Mouse (Mus musculus): Measurements from ENCODE around the gene Sgsm1. TPM values are rescaled to one million over a fixed set of nuclear protein-coding genes. Genes with fewer than 3 reads are reported as not detected.

Sgsm1 gene
- total and polyA plus RNA-seq, 3 experiments, result 0.05 TPM; not detected in 2

GRCm38 (mm10) chr5:113196916-113197794 lies 113.4 kb downstream of the Sgsm1 start:
- DNase-seq (ENCODE audit: low spot score) (no peak), ATAC-seq (ENCODE audit: extremely low read depth, insufficient number of reproducible peaks, low FRiP score, poor library complexity, severe bottlenecking) (no peak)
- Histone ChIP-seq H3K36me3 (replicated peaks) (no peaks in the 10 kb centered on the region), H3K4me1 (ENCODE audit: insufficient read depth, low read depth, low read length) (no peaks in the 10 kb centered on the region), H3K27me3 (ENCODE audit: insufficient read depth, low read length) (no peaks in the 10 kb centered on the region; the same call in 1 of the 2 replicates), H3K9me3 (replicated peaks) (peaks cover 88% of the 10 kb centered on the region), H3K4me3 (ENCODE audit: low read depth, low read length) (no peak overlapping the region)
- no peak for TF ChIP-seq POLR2AphosphoS5 (IDR thresholded peaks at IDR 0.05; ENCODE audit: insufficient replicate concordance, low read depth, low read length)
- TF ChIP-seq GATA1 (IDR thresholded peaks at IDR 0.05; ENCODE audit: borderline replicate concordance, low read length), result no peak
- no peak for TF ChIP-seq CTCF (IDR thresholded peaks at IDR 0.05; ENCODE audit: low read depth, low read length)
- TF ChIP-seq GATA2 (IDR thresholded peaks at IDR 0.05; ENCODE audit: borderline replicate concordance, low read depth, low read length), result no peak
- TF ChIP-seq TAL1 (conservative IDR thresholded peaks at IDR 0.05; ENCODE audit: low read depth, low read length), result no peak

GRCm38 (mm10) chr5:113195907-113196306 lies 114.7 kb downstream of the Sgsm1 start:
- Histone ChIP-seq H3K4me1 (ENCODE audit: insufficient read depth, low read depth, low read length) (no peaks in the 10 kb centered on the region), H3K9me3 (replicated peaks) (peaks cover 93% of the 10 kb centered on the region), H3K36me3 (replicated peaks) (no peaks in the 10 kb centered on the region), H3K4me3 (ENCODE audit: low read depth, low read length) (no peak overlapping the region), H3K27me3 (ENCODE audit: insufficient read depth, low read length) (peaks cover 3% of the 10 kb centered on the region; the same call in 1 of the 2 replicates)
- DNase-seq (ENCODE audit: low spot score), result no peak
- no peak for TF ChIP-seq GATA1 (IDR thresholded peaks at IDR 0.05; ENCODE audit: borderline replicate concordance, low read length)
- no peak for TF ChIP-seq TAL1 (conservative IDR thresholded peaks at IDR 0.05; ENCODE audit: low read depth, low read length)
- no peak for TF ChIP-seq POLR2AphosphoS5 (IDR thresholded peaks at IDR 0.05; ENCODE audit: insufficient replicate concordance, low read depth, low read length)
- TF ChIP-seq GATA2 (IDR thresholded peaks at IDR 0.05; ENCODE audit: borderline replicate concordance, low read depth, low read length), result no peak
- TF ChIP-seq CTCF (IDR thresholded peaks at IDR 0.05; ENCODE audit: low read depth, low read length), result no peak
- ATAC-seq (ENCODE audit: extremely low read depth, insufficient number of reproducible peaks, low FRiP score, poor library complexity, severe bottlenecking), result no peak

GRCm38 (mm10) chr5:113195451-113195850 lies 115.1 kb downstream of the Sgsm1 start:
- Histone ChIP-seq H3K27me3 (ENCODE audit: insufficient read depth, low read length) (peaks cover 3% of the 10 kb centered on the region; the same call in 1 of the 2 replicates), H3K36me3 (replicated peaks) (no peaks in the 10 kb centered on the region), H3K4me1 (ENCODE audit: insufficient read depth, low read depth, low read length) (no peaks in the 10 kb centered on the region), H3K9me3 (replicated peaks) (peaks cover 94% of the 10 kb centered on the region), H3K4me3 (ENCODE audit: low read depth, low read length) (no peak overlapping the region)
- no peak for ATAC-seq (ENCODE audit: extremely low read depth, insufficient number of reproducible peaks, low FRiP score, poor library complexity, severe bottlenecking)
- DNase-seq (ENCODE audit: low spot score), result no peak
- TF ChIP-seq CTCF (IDR thresholded peaks at IDR 0.05; ENCODE audit: low read depth, low read length), result no peak
- TF ChIP-seq GATA1 (IDR thresholded peaks at IDR 0.05; ENCODE audit: borderline replicate concordance, low read length), result no peak

GRCm38 (mm10) chr5:113193762-113194161 lies 116.8 kb downstream of the Sgsm1 start:
- DNase-seq (ENCODE audit: low spot score) (no peak), ATAC-seq (ENCODE audit: extremely low read depth, insufficient number of reproducible peaks, low FRiP score, poor library complexity, severe bottlenecking) (no peak)
- Histone ChIP-seq H3K4me1 (ENCODE audit: insufficient read depth, low read depth, low read length) (no peaks in the 10 kb centered on the region), H3K9me3 (replicated peaks) (peaks cover 97% of the 10 kb centered on the region), H3K4me3 (ENCODE audit: low read depth, low read length) (peak overlapping the region; percentile 27; the same call in 1 of the 2 replicates), H3K36me3 (replicated peaks) (no peaks in the 10 kb centered on the region), H3K27me3 (ENCODE audit: insufficient read depth, low read length) (peaks cover 3% of the 10 kb centered on the region; the same call in 1 of the 2 replicates)
- TF ChIP-seq POLR2AphosphoS5 (IDR thresholded peaks at IDR 0.05; ENCODE audit: insufficient replicate concordance, low read depth, low read length), result no peak
- TF ChIP-seq GATA1 (IDR thresholded peaks at IDR 0.05; ENCODE audit: borderline replicate concordance, low read length), result no peak
- no peak for TF ChIP-seq TAL1 (conservative IDR thresholded peaks at IDR 0.05; ENCODE audit: low read depth, low read length)
- no peak for TF ChIP-seq GATA2 (IDR thresholded peaks at IDR 0.05; ENCODE audit: borderline replicate concordance, low read depth, low read length)
- TF ChIP-seq CTCF (IDR thresholded peaks at IDR 0.05; ENCODE audit: low read depth, low read length), result no peak

Other genes with a start within 250 kb of the Sgsm1 start
- not detected in 2 replicates for gene Crybb2, start 240.7 kb downstream of the Sgsm1 start, total RNA-seq (2014; fragmentation: Nextera tagmentation)
- 0.29 TPM in 1 of 2 replicates, not detected in the other for gene Crybb2, start 240.7 kb downstream of the Sgsm1 start, total RNA-seq (2017)
- gene Crybb2, start 240.7 kb downstream of the Sgsm1 start, polyA plus RNA-seq (2012), result not detected in 2 replicates
- gene Crybb3, start 229.2 kb downstream of the Sgsm1 start, total RNA-seq (2014; fragmentation: Nextera tagmentation), result not detected in 2 replicates
- gene Crybb3, start 229.2 kb downstream of the Sgsm1 start, total RNA-seq (2017), result not detected in 2 replicates
- not detected in 2 replicates for gene Crybb3, start 229.2 kb downstream of the Sgsm1 start, polyA plus RNA-seq (2012)
- gene 2900026A02Rik, start 89.5 kb downstream of the Sgsm1 start, total RNA-seq (2014; fragmentation: Nextera tagmentation), result not detected in 2 replicates
- gene 2900026A02Rik, start 89.5 kb downstream of the Sgsm1 start, total RNA-seq (2017), result 0.05 and 0.06 TPM in 2 replicates
- not detected in 2 replicates for gene 2900026A02Rik, start 89.5 kb downstream of the Sgsm1 start, polyA plus RNA-seq (2012)
- gene Tmem211, start 83.9 kb downstream of the Sgsm1 start, total RNA-seq (2014; fragmentation: Nextera tagmentation), result not detected in 2 replicates
- not detected in 2 replicates for gene Tmem211, start 83.9 kb downstream of the Sgsm1 start, total RNA-seq (2017)
- not detected in 2 replicates for gene Tmem211, start 83.9 kb downstream of the Sgsm1 start, polyA plus RNA-seq (2012)
- not detected in 2 replicates for gene Aym1, start 46.5 kb upstream of the Sgsm1 start, total RNA-seq (2014; fragmentation: Nextera tagmentation)
- gene Aym1, start 46.5 kb upstream of the Sgsm1 start, total RNA-seq (2017), result 0.29 TPM in 1 of 2 replicates, not detected in the other
- gene Aym1, start 46.5 kb upstream of the Sgsm1 start, polyA plus RNA-seq (2012), result not detected in 2 replicates
- not detected in 2 replicates for gene Wscd2, start 179.5 kb upstream of the Sgsm1 start, total RNA-seq (2014; fragmentation: Nextera tagmentation)
- gene Wscd2, start 179.5 kb upstream of the Sgsm1 start, total RNA-seq (2017), result 0.06 and 0.27 TPM in 2 replicates
- gene Wscd2, start 179.5 kb upstream of the Sgsm1 start, polyA plus RNA-seq (2012), result not detected in 2 replicates

Data from G1E (cell line).